Mouse (Mus musculus): ENCODE measurements around the gene Spock2.
A peak's percentile ranks its signal among the peaks of the same experiment; 100 is the strongest.

Spock2 gene

DNA sequence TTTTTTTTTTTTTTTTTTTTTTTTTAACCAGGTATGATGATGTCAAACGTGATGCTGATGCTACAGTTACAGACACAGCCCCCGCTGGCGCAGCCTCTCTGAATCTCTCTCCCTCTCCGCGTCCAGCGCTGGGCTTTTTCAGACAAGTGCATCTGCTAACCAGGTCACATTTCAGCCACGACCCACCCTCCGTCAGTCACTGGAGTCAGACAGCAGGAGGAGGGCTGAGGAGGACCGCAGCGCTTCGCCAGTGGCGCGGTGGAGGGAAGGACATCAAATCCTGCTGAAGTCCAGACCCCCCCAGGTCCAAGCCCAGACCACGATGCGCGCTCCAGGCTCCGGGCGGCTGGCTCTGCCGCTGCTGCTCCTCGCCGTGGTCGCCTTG, at the start of gene Spock2:
TSS of gene Spock2 (plus strand) at position 74 of the 385 bp plus-strand sequence.
- peak; percentile 33 for DNase-seq (ENCODE audit: low spot score)

DNA sequence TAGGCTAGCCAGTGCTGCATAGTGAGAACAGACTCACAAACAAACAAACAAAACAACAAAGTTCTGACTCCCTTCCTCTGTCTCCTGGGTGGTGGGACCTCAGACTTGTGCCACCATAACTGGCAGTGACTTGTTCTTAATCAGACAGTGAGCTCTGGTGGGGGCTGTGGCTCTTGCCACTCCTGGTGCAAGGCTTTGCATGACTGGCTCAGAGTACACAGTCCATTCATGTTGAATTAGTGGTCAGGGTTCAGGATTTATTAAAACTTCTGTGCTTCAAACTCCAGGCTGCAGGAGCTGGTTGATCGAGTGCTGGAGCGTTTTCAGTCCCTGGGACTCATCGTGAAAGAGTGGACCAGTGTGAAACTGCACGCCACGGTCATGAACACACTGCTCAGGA, 43.8 kb upstream of the Spock2 start:
- DNase-seq (ENCODE audit: low spot score) = no peak

DNA sequence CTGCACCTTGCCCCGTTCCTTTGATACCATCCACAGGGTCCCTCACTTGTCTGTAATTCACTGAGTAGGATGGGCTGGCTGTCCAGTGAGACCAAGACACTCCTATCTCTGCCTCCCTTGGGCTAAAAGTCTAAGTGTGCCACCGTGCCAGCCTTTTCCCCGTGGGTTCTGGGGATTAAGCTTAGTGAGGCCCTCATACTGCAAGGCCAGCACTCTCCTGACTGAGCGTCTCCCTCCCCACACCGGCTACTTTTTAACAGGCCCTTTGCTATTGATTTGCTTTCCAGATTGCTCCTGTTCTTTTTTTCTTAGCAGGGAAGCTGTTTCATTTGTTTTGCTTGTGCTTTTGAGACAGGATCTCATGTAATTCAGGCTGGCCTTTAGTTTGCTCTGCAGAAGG, 43.1 kb upstream of the Spock2 start:
- DNase-seq (ENCODE audit: low spot score) = no peak

DNA sequence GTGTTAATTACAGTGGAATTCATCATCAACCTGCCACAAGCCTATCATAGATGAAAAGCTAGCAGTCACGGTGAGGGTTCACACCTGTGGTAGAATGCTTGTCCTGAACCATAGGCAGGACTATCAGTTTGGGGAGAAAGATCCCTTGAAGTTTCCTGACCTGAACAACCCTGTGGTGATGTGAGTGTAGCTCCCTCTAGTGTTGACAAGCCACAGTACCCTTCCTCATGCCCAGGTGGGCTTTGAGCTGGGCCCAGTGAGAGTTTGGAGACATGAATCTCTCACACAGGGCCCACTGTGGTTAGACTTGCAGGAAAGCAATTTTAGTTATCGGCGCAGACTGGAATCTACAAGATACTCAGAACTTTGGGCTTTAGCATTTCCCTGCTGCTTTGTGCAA, 39.5 kb upstream of the Spock2 start:
- DNase-seq (ENCODE audit: low spot score) = peak; percentile 49

DNA sequence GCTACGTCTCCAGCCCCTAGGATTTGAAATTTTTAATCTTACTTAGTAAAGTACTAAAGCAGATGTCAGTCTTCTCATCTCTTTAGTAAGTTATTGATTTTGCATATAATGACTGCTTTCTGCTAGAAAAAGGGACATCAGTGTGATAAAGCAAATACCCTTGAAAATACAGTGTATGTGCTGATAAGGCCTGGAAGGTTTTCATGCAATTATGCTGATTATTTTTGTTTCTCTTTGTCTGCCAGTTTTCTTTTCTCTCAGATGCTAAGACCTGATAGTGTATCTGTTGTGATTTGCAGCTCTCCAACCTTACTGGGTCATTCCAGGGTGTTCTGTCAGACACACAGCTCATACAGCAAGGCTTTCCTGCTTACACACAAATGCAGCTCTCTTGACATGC, 30.9 kb upstream of the Spock2 start:
- no peak for DNase-seq (ENCODE audit: low spot score)

DNA sequence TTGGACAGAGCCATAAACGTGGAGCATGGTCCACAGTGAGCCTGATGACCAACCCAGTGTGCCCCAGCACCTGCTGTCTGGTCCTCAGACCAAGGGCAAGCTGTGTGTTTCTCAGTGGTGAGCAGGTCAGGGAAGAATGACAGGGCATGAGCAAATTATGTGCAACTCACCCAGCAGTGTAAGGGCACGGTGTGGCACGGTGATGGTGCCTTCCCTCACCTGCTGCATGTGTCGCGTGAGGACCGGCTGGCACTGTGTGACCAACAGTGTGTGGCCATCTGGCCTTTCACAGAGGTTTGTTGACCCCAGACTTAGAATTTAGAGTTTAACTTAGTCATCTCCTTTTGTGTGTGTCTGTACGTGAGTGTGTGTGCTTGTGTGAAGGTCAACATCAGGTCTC, 28.8 kb upstream of the Spock2 start:
- no peak for DNase-seq (ENCODE audit: low spot score)

DNA sequence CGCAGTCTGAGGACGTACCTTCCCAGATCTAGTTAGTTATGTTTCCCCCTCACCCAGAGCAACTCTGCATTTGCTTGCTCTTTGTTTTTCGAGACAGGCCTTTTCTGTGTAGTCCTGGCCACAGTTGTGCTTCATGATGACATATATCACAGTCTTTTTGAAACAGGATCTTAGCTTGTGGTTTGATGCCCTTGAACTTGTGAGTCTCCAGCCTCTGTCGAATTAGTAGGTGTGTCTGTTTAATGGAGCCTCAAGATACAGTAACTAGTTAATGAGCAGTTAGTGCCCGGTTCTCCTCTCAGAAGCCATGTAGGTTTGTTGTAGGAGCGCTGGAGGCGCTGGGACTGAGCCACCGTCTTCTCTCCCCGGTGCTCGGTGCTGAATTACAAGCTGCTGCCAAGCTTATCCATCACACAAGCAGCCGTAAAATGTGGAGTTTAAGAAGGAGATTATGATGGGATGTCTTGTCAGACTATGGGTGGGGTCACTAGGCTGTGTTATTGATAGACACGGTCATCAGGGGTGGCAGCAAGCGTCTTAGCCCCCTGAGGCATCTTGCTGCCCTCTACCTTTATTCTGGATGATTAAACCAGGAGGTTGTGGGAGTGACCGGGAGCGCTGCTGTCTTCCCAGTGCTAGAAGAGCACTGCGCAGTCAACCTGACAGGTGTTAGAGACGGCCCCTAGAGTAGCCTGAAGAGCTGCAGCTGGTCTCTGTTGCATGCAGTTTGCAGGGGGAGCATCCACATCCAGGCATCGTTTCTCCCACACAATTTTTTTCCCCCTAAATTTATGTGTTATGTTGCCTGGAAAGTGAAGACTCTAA, 28.1 kb upstream of the Spock2 start:
- DNase-seq (ENCODE audit: low spot score) = no peak

DNA sequence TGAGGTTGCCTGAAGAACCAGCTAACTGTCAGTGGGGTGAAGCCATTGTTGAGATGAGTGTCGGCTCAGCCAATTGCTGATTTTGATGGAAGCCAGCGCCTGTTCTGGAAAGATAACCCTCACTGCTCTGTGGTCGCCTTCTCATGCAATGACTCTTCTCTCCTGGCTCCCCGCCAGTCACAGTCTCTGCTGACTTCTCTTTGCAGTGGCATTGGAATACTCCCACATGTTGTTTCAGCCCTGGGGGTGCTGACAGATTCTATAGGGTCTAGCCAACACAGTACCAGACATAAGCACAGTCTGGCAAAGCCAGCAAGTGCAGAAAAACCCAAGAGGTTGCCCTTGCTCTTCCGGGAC, 27.5 kb upstream of the Spock2 start:
- DNase-seq (ENCODE audit: low spot score) = no peak

DNA sequence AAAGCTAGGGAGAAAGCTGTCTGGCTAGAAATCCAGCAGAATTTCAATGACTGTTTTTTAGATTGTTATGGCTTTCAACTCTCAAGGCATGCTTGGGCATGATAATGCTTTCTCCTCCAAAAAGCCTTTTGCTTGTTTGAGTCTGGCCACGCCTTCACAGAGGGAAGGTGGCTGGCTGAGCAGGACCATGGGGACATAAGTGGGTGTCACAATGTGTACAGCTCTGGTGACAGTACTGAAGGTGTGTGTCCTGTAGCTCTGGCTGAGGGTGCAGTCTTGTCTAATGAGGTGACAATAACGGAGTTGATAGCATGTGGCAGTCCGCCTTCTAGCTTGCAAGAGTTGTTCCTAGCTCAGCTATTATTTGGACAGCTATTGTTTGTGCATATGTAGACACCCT, 25.8 kb upstream of the Spock2 start:
- DNase-seq (ENCODE audit: low spot score) = peak; percentile 20

DNA sequence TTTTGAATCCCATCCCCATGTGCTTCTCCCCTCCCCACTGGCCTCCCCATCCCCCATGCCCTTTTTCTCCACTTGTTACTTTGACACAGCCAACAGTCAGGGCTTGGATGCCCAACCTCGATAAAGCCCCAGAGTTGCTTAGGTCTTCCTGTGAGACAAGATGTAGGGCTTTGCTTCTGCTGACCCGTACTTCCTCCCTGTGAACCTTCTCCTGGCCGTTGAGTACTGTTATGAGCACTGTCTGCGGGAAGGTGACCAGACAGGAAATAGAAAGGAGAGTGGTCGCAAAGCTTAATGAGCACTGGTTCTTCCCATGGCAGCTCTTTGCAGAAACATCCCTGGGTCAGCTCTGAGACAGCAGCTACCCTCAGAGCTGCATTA, 25.4 kb upstream of the Spock2 start:
- no peak for DNase-seq (ENCODE audit: low spot score)

DNA sequence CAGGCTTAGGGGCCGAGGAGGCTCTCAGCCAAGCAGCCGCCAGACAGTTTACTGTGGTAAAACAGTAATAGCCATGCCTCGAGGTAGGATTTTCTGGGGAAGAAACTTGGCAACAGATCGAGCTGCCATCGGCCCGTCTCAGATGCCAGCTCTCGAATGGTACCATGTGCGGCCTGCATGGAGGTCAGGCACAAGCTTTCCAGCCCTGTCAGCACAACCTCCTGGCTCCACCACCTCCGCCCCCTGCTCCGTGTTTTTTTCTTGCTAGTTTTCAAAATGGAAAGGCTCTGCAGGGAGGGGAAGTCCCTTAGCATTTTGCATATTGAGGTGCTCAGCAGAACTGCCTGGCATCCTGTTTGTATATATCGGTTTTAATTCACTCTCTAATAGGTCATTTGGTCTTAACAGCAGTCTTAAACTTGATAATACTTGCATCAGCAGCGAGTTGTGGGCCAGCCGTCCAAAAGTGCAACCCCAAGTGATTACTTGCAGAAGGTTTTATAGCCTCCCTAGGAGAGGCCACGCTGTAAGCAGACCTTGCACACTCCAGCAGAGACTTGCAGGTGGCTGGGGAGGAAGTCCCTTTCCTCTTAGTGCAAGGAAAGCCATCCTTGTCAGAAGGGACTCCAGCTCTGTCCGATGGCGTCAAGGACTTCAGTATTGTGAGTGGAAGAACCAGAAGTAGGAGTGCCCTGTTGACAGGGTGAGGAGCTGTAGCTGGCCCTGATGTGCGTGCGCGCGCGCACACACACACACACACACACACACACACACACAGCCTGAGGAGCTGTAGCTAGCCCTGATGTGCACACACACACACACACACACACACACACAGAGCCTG, 24.8 kb upstream of the Spock2 start:
- no peak for DNase-seq (ENCODE audit: low spot score)

DNA sequence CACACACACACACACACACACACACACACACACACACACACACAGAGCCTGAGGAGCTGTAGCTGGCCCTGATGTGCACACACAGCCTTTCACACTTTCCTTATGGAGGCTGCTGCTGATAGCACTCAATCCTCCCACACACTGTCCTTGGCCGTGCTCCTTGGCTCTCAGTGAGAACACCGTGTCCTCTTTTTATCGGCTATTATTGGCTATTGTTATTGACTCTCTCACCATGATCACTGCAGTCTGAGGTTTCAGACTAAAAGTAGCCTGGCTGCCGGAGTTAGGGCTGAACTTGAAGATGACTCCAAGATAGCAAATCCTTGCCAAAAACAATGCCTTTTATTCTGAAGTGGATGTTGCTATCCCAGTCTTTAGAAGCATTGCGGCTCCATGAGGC, 24.1 kb upstream of the Spock2 start:
- DNase-seq (ENCODE audit: low spot score) = peak; percentile 71

DNA sequence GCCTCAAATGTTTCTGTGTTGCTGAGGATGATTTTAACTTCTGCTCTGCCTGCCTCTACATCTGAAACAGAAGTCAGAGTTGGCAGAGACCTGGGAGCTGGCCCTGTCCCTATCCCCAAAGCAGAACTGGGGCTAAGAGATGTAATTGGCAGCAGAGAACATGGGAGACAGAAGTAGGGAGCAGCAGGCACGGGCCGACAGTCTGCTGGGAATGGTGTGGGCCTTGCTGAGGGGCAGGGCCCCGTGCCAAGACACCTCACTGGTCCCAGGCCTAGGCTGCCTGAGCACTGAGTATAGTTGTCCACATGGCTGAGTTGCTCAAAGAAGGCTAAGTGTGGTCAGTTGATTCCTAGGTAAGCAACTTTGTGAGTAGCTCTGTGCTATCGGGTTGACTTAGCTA, 22.0 kb upstream of the Spock2 start:
- DNase-seq (ENCODE audit: low spot score) = no peak

DNA sequence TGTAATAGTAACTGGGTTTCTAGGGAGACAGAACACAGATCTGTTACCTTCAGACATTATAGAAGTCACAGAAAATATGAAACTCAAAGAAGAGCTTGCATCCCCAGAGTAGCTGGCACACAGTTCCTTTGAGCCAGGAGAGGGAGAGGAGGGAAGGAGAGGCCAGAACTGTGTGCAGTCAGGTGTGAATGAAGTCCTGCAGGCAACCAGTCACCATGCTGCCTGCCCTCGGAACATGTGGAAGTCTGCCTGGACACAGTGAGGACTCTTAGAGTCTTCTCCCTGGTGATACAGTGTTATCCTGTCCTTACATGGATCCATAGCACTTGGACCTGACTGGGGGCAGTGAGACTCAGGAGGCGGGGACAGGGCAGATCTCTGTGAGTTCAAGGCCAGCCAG, 13.7 kb upstream of the Spock2 start:
- no peak for DNase-seq (ENCODE audit: low spot score)

DNA sequence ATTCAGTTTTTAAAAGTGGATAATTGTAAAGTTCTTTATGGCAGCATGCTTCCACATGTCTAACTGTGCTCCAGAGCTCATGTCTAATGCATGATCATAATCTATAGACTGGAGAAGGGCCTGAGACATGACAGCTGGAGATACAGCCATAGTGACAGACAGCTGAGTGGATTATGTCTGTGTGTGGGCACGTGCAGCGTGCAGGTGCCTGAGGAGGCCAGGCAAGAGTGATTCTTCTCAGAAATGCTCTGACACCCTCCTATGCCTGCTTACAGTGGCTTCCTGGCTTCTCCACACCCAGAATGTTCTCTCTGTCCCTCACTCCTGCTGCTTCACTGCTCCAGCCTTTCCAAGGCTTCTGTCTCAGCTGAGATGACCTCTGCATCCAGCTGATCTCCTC, 12.3 kb upstream of the Spock2 start:
- DNase-seq (ENCODE audit: low spot score) = no peak

DNA sequence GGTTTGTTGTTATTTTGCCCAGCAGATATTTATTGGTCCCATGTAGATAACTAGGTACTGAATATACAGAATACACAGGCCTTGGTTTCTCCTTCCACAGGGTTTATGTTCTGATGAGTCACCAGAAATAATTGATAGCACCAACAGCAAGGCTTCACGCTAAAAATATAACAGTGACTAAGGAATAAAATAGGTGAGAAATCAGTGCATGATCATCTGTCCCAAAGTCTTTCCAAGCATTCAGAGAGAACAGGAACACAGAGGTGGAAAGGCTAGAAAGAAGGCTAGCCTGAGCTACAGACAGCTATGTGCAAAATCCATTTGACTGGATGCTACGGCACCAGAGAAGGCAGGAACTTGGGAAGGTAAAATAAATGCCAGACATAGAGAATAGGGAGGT, 10.5 kb upstream of the Spock2 start:
- DNase-seq (ENCODE audit: low spot score) = no peak

DNA sequence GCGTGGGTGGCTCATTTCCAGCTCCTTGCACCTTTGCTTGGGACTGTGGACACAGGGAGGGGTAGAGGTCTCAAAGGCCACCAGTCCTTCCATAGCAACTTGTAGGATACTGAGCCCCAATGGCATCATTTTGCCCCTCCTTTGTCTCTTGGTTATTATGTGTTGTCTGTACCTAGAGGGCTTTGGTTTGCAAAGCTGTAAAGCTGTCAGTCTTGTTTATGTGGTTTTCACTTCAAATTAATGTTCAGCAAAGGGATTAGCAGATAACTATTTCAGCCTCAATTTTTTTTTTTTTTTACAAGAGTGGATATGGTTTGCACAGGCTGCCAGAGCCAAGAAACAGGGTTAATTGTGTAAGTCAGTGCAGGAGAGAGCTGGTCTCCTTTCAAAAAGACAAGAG, 9.7 kb upstream of the Spock2 start:
- DNase-seq (ENCODE audit: low spot score) = no peak

DNA sequence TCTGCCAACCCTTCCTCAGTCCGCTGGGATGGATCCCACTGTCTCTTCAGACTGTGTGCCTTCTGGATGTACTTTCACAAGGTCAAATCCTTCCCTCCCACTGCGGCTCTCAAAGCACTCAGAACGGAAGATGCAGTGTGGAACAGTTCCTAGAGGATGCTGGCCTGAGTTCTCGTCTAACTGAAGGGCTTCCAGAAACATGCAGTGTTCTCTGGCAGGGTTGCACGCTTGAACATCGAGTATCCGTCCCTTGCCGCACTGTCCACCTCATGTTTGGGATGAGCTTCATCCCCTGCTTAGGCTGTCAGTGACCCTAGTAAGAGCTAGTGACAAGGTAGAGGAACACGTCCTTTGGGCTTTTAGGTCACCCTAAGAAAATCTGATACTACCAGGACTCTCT, 8.9 kb upstream of the Spock2 start:
- DNase-seq (ENCODE audit: low spot score) = no peak

DNA sequence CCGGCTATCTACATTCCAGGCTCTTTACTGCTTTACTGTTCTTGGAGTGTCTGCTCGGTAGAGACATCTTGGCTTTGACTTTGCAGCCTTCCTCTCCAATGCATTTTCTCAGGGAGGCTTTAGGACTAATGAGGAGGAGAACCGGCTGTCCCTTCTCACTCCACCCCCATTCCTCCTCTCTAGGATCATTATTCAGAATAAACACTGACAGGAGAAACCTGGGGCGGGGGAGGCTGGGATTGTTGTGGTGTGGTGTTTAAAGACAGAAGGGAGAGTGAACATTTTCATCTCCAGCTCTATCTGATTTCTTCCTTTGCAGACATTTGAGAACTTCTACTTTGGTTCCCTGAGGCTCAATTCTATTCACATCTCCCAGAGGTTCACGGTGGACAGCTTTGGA, 8.2 kb upstream of the Spock2 start:
- no peak for DNase-seq (ENCODE audit: low spot score)

DNA sequence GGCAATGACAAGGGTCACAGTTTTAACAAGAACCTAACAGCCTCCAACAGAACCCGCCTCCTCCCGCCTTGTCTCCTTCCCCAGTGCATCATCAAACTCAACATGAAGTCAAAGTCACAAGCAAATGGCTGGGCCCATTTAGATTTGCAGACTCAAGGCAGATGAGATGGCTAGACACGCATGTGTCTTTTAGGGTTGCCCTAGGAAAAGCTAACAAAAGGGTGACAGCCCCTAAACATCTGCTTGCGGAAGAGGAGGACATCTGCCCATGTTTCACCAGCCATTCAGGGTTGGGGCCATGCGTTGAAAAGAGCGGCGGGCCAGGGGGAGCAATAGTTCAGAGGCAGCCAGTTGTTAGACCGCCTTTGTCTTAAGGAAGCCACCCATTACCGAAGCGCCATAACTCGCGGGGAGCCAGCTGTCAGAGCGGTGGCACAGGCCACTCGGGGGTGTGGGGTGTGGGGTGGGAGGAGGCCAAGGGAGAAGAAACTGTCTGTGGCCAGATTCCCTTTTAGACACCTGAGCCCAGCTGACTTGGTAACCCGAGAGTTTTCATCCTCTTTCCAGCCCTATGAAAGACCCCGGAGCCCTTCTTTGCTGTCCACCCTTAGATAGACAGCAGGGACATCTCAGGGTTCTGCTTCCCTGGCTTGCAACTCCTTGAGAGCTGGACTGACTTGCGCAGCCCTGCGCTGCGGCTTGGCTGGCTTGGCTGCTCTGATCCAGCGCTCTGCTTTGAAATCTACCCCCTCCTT, 451 bp upstream of the Spock2 start:
- DNase-seq (ENCODE audit: low spot score) = no peak

DNA sequence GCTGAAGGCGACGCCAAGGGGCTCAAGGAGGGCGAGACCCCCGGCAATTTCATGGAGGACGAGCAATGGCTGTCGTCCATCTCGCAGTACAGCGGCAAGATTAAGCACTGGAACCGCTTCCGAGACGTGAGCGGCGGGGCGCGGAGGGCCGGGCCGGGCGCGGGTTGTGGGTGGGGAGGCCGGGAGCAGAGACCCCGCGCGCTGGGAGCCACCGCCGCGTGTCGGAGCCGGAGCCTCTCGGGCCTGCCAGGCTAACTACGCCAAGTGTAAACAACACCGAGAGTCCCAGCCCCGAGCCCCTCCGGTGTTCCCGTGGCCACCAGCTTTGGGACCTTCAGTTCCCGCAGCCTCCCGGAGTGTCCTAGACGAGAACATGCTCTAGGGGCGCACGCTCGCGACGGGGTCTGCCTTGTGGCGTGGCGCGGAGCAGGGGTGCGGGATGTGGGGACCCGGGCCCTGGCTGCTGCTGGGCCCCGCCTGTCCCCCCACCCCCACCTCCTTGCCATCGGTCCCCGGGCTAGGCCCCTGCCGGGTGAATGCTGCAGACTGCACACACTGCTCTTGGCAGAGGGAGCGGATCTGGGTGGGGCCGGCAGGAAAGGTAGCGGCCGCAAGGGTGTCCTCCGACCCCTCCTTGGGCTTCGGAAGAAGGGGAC, 640 bp downstream of the Spock2 start:
- peak; percentile 41 for DNase-seq (ENCODE audit: low spot score)

DNA sequence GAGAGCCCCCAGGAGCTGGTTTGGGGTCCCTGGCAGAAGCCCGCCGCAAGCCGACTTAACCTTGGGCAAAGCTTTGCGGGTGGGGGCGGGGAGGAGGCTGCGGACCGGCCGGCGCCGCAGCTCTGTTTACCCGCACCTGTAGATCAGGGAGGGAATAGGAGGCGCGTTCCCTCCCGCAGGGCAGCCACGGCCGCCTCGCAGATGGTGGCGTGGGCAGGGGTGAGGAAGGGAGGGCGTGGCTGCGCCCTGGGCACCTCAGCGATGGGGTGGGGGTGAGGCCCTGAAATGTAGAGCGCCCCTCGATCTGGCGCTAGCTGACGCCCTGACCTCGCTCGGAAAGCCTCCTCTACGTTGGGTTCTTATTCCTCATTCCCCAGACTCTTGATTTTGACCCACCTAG, 1.4 kb downstream of the Spock2 start:
- no peak for DNase-seq (ENCODE audit: low spot score)

Measured in lung, postnatal 25 days (tissue).